Mouse (Mus musculus): Measurements from ENCODE around the gene Syk.

- no peak for TF ChIP-seq CTCF (conservative IDR thresholded peaks at IDR 0.05; ENCODE audit: insufficient read depth, insufficient read length, low read depth, low read length)
- no peak for TF ChIP-seq POLR2A (IDR thresholded peaks at IDR 0.05; ENCODE audit: low read depth, low read length)
These were observed 93.9 kb downstream of the Syk start for GRCm38 (mm10) chr13:52676671-52677445.
